Mouse (Mus musculus) thymus, postnatal 10 days (tissue): Measurements from ENCODE around the gene Fsd1l.
"Not testable (repeated sequence)": the region's sequence is repeated elsewhere in the genome, so short reads cannot be mapped to it uniquely, and the experiment has no call there.

Experiments
- DNase-seq, 2 experiments: peaks; one replicate each; pipeline ENCODE4 v3.0.0; 2021; ENCODE audit warnings: low spot score in 2 of 2

Gene Fsd1l

DNA sequence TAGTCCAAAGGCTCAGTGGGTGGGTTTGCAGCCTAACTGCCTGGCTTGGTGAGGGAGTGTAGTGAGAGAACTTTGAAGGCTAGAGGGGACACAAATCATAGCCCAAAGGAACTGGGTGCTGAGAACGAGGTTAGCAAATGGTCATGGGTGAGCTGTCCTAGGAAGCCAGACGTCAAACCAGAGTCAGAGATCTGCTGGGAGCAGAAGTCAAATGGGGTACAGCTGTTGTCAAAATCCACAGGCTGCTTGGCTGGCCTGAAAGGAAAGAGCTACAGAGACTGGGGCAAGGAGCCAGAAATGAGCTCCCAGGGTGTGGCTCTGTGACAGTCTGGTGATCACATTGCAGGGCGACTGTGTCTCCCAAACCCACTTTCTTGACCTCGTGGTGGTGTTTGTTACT, 2.3 kb upstream of the Fsd1l start:
- DNase-seq: no peak

DNA sequence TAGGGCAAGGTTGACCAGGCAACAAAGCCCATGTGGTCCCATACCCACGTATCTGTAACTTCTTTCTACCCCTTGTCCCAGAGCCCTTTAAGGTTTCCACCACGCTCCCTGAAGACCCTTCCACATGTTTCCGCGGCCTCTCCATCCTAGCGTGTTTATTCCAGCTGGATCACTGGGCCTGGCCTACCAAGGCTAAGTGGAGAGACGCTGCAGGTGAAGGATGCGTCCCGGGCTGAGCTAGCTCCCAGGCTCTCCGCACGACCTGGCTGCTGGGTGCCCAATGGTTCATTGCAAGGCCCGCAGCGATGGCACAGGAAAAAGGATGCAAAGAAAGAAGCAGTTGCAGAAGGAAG, 332 bp upstream of the Fsd1l start:
- DNase-seq: no peak

DNA sequence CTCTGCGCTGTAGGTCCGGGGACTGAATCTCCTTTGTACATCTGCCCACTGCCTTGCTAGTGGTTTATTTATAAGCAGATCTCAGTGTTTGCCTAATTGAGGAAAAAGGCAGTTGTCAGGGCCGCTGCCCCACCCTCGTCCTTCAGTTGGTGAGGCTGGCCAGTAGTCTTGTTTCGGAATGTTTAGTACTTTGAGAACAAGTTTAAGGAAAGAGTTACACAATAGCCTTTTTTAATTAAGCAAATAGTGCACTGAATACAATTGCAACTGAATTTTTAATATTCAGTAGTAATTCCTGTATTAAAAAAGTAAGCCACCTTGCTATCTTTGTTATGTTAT, 709 bp downstream of the Fsd1l start:
- DNase-seq: no peak

DNA sequence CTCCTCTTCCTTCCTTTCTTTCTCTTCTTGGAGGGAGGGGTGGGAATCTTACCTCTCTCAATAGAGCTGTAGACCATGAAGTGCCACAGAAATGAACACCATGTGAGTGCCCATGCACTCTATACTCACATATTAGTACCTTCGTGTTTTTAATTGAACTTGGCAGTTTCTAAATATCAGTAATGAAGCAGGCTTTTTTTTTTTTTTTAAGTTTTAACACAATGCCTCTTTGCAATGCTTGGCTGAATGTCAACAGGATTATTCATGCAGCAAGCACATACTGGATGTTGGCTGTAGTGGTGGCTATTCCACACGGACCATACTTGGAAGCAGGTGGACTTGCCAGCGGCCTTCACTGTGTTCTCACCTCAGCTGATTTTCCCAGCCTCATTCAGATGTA, 4.1 kb downstream of the Fsd1l start:
- no peak for DNase-seq

DNA sequence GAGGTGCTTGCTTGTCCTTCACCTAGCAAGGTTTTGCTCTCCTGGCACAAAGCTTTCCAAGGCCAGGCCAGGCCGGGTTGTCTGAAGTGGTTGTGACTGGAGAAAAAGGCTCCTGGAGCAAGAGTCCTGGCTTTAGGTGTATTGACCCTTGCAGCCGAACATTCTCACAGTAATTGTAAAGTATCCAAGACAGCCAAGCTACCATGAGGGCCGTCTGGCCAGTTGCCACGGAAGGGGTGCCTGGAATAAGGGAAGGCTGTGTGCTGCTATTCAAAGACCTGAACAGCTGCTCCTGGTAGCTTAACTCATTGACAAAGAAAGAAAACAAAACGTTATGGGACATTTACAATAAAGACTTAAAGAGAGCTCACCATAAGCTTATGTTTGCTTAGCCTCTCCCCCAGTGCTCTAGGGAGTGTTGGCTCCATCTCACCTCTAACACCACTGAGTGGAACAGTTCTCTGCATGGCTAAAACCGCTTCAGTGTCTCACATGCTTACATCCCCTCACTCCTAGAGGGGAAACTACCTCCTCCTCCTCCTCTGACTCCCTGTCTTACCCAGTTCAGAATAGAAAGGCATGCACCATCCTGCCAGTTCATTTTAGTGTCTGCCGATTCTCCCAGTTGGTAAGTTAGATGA, 6.1 kb downstream of the Fsd1l start:
- DNase-seq: no peak

DNA sequence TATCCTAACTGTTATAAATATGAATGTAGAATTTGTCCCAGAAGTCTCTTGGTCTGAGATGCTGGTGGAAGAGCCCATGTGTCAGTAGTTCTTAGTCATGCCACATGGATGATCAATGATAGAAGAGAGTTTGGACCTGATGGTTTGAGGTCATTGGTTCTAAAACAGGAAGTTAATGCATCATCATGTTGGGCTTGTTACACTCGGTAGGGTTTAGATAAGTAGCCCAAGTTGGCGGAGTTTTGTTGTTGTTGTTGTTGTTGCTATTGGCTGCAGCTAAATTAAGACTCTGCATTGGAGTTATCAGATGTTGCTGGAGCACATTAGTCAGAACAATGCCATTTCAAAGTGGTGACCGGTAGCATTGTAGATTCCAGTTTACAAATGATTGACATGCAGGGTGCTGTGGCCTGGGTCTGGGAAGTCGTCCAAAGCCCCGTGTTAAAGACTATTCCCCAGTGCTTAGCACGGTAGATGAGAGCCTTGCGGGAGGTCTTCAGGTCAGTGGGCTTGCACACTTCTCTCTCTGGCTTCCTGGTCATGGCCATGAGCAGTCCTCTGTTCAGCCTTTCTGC, 7.4 kb downstream of the Fsd1l start:
- no peak for DNase-seq

DNA sequence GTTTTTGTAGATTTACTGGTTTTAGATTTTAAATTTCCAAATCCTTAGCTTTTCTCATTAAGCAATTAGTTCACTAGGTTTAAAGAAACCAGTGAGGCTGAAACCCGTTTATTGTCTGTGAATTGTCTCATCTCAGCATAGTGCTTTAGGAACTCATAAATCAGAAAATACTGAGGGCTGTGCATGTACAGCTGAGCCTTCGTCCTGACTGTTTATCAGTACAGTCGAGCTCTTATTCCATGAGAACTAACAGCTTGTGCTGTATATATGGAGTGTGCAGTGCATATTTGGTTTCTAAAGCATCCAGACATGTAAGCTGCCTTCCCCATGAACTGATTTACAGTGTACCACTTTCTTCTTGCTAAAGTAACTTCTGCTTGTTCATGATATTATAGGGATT, 26.8 kb downstream of the Fsd1l start:
- DNase-seq: no peak

DNA sequence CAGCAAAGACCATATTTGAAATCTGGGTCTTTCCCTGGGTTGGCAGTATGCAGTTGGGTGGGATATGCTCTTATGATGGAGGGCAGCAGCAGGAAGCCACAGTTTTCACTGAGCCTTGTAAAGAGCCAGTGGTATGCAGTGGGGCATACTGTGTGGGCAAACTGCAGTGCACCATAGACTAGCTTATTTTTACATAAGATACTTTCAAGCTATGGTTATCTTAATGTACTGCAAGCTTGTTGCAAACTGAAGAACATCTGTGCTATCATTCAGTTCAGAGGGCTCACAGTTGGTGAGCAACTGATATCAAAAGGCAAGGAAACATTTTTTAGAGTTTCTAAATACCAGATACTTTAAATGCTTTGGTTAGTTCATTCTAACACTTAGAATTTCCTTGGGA, 29.4 kb downstream of the Fsd1l start:
- DNase-seq: no peak

DNA sequence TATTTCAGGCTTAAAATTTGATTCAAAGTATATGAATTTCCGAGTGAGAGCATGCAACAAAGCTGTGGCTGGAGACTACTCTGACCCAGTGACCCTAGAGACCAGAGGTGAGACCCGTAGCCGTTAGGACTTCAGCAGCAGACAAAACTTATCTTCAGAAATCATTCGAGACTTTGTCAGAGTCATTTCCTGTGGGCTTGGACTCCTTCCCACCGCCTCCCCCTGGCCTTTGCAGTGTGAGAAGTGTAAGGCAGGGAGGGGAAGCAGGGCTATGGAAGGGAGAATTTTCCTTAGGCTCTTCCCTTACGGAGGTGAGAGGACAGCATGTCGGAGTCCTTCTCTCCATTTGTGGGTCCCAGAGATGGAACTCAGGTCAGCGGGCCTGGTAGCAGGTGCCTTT, 50.8 kb downstream of the Fsd1l start:
- no peak for DNase-seq

DNA sequence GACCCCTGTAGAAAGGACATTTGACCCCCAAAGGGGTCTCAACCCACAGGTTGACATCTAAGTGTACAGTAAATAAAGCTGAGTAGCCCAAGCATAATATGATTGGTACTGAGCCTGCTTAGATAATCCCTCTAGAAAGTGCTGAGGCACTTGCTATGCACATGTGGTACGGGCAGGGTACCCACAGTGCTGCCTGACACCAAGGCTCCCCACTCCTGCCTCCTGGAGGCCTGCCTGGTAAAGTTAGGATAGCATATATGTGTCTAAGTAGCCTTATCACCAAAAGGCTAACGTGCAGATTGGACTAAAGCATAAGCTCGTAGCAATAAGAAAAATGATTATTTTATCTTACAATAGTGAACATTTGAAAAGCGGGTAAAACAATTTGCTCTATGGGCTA, 57.7 kb downstream of the Fsd1l start:
- no peak for DNase-seq

DNA sequence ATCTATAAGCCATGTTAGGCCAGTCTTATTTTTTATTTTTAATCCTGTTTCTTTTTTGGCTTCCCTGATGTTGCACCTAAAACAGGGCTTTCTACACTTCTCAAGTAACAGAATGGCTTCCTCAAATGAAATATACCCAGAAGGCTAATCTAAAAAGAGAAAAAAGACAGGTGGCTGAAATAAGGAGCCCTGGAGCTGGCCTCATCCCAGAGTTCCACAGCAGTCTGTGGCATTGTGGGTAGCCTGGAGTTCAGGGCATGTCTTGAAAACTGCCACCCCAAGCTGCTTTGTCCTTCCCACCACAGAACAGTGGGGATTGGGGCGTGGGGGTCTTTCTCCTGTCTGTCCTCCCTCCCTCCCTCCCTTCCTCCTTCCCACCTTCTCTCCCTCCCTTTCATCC, 60.1 kb downstream of the Fsd1l start:
- DNase-seq: no peak

DNA sequence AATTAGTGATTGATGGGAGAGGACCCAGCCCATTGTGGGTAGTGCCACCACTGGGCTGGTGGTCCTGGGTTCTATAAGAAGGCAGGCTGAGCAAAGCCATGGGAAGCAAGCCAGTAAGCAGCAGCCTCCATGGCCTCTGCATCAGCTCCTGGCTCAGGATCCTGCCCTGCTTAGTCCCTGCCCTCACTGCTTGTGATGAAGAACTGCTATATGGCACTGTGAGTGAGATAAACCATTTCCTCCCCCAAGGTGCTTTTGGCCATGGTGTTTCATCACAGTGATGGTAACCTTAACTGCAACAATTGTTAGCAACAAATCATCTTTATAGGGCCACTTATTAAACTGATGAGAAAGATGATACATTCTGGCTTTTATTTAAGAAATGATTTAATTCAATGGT, 77.9 kb downstream of the Fsd1l start:
- not testable (repeated sequence) for DNase-seq

DNA sequence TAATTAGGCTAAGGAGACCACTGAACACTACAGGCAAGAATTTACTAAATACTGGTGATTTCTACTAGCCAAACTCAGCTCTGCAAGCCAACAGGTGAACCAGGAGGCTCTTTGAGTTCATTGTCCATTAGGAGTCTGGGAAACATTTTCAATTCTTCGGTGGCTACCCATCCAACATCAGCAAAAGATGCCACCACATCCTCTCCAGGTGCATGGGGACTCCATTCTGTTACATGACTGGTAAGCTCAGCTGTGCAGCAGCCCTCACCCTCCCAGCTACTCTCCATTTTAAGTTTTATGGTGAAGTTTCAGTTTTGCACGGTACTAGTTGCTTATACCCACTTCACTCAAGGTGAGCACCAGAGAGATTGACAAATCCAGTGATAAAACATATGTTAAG, 78.8 kb downstream of the Fsd1l start:
- no peak for DNase-seq

DNA sequence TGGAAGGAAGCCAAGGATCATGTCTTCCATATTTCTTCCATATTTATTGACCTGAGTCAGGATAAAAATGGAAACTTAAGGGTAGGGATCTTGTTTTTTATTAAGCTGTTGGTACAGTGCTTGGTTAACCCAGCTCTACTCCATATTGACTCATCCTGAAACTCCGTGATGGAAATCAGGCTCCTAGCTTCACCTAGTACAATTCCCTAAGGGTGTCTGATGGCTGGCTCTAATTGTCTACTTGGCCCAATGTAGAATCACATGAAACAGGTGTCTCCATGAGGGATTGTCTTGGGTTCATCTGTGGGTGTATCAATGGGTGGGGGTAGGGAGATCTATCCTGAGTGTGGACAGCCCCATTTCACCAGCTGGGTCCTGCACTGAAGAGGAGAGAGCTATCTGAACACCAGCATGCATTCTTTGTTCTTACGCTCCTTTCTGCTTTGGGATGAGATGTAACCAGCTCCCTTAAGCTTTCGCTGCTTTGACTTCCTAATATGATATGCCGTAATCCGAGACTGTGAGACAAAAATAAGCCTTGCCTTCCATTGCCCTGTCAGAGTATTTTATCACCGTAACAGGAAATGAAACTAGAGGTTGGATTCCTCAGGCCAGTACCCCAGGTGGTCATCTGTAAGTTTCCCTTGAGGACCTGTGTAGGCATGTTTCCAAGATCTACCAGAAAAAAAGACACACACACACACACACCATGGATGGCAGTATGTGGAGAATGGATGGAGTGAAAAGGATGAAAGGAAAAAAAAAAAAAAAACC, 79.5 kb downstream of the Fsd1l start:
- DNase-seq: no peak

DNA sequence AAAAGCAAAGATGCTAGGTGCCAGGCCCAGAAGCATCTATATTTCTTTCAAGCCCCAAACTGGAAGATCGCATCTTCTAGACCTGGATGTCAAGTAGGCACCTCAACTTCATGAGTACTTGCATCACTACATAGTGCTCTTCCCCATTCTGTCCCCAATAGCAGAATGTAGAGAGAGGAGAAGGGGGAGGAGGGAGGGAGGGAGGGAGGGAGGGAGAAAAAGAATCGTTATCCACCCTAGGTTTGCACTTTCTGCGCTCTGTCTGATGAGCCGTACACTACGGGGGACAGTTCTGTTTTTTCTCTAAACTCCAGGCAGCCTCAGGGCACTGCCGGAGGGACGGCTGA, 82.4 kb downstream of the Fsd1l start, which contains the start of gene Fktn:
Gene Fktn (plus strand): TSS at position 295 of the 347 bp plus-strand sequence.
- no peak for DNase-seq

DNA sequence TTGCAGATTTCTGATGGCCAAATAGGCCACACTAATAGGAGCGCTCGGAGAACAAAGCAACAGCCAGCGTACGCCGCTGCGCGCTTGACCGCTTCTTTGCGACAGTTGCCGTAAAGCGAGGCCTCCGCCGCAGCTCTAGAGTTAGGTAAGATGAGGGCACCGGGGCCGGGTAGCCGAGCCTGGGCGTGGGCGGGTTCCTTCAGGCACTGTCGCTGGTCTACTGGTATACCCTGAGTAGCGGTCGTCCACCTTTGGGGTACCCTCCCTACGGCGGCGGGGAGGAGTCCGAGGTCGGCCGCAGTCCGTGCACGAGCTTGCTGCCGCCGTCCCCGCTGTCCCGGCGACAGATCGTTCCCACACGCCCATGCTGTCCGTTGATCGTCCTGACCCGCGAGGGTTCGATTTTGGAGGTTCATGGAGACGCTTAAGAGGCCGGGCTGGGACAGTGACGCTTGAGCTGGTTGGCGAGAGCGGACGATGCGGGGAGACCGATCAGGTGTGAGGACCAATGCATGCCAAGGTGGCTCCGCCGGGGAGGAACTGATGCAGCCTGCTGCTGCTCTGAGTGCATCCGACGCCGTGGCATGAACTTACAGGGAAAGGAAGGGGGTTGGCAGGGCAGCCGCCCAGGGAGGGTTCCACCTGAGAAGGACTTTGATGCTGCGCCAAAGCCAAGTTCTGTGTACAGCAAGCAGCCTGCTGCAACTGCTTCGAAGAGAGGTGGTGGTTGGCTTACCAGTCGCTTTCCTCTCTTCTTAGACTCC, 83.0 kb downstream of the Fsd1l start:
- peak; percentile 72 to 85 for DNase-seq

DNA sequence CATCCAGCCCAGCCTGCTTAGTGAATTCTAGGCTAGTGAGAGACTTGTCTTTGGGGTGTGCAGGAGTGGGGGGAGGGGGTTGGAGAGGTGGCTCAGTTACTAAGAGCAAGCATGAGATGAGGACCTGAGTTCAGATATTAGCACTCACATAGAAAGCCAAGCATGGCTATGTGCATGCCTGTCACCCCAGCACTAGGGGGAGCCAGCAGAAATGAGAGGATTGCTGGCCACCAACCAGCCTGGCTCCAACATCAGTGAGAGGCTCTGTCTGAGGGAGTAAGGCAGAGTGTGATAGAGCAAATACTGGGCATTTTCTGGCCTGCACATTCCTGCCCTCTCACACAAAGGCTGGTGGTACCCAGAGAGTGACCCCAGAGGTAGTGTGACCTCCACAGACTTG, 84.7 kb downstream of the Fsd1l start:
- DNase-seq: no peak

DNA sequence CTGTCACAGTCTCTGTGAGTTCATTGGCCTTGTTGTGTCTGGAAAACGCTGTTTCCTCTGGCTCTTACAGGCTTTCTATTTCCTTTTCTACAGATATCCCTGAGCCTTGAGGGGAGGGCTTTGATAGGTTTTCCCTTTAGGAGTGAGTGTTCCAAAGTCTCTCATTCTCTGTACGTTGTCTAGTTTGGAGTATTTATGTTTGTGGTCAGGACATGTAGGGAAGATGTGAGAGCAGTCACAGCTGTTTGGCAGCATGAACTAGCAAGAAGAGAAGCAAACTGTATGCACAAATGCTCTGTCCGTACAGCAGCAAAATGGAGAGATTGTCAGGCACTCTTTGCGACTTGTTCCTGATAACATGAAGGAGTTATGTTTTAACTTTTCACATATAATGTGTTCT, 86.3 kb downstream of the Fsd1l start:
- DNase-seq: no peak

DNA sequence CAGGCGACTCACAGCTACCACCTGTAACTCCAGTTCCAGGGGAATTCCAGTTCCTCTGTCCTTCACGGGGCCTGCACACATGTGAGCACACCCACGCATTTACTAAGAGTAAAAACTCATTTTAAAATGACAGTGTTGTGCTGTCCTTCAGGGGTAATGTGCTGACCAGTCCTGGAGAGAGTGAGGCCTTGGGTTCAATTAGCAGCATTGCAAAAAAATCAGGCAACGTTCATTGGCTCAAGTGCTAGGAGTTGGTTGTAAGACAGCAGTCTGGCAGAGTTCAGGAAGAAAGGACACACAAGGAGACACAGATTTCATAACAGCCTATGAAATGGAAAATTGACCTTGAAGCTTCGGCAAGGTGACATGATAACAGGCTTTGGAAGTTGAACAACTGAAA, 87.0 kb downstream of the Fsd1l start:
- DNase-seq: no peak

DNA sequence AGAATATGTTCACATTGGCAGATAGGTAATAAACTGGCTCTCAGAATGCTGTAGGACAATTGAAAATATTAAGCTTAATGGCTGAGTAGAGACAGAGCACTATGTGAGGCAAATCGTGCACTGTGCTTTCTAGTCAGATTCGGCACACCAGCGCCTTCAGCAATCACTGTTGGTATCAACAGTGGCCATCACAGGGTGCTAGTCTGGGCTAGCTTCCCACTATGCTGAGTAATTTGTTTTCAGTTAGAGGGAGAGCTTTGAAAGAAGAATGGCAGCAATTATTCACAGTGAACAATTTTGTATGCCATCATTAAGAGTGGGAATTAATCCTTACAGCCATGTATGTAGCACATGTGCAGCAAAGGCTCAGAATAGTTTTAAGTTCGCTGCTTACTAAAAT, 91.2 kb downstream of the Fsd1l start:
- DNase-seq: no peak

DNA sequence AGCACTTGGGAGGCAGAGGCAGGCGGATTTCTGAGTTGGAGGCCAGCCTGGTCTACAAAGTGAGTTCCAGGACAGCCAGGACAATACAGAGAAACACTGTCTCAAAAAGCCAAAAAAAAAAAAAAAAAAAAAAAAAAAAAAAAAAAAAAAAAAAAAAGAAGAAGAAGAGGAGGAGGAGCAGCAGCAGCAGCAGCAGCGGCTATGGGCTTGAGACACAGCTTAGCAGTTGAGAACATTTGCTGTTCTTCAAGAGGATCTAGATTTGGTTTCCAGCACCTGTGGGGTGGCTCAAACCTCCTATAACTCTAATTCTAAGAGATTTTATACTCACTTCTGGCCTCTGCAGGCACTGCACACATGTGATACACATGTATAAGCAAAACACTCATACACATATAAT, 94.8 kb downstream of the Fsd1l start:
- not testable (repeated sequence) for DNase-seq

DNA sequence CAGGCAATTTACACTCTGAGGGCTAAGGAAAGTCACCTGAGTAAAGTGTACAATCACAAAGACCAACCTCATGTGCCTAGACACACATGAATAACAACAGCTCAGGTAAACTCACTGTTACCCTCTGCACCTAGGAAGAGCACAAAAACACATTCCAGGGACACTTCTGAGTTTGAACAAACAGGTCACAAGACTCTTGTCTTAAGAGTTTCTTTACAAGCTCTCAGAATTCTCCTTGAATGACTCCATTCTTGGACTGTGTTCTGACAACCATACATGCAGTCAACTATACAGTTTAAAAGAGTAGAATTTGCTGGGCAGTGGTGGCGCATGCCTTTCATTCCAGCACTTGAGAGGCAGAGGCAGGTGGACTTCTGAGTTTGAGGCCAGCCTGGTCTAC, 96.8 kb downstream of the Fsd1l start:
- no peak for DNase-seq
